Mouse (Mus musculus) left cerebral cortex, adult 2 months (tissue): Measurements from ENCODE around the gene Rfx1. TPM values are rescaled to one million over a fixed set of nuclear protein-coding genes. Genes with fewer than 3 reads are reported as not detected.

ENCODE experiments used
- DNase-seq, 2 experiments: peaks; one replicate each; pipeline ENCODE4 v3.0.0; 2021 to 2022; ENCODE audit warnings: low spot score in 2 of 2, mixed read lengths in 1 of 2; ENCODE audit errors: extremely low spot score in 1 of 2
- H3K27ac ChIP-seq: fragments of 200-600 bp; 2 replicates; pipeline ENCODE4 v1.8.1; 2022
- H3K4me3 ChIP-seq: fragments of 200-600 bp; 2 replicates; pipeline ENCODE4 v1.8.1; 2022
- CTCF ChIP-seq: fragments of 200-600 bp; IDR thresholded peaks from 2 replicates; pipeline ENCODE4 v1.8.1; 2022; ENCODE audit warnings: antibody characterized with exemption, mild to moderate bottlenecking, moderate library complexity
- intact Hi-C: fragments of 180-260 bp; cut with DNase I; formaldehyde crosslinking; loops from one replicate; pipeline ENCODE4 v1.15.1; 2025
- long read RNA-seq, 2 experiments: library from polyadenylated mRNA; stranded (forward); transcript quantifications; one replicate each; pipeline ENCODE4 v2.0.0; 2021; ENCODE audit warnings: borderline mapping rate in 2 of 2
- total RNA-seq, 2 experiments: library from RNA; stranded (reverse); gene quantifications; 2 replicates each; pipeline ENCODE4 v1.2.3; 2021

Gene Rfx1
- total RNA-seq = 10 to 100 TPM; 27.1 to 30.0 TPM
- long read RNA-seq, experiment 1, full-length matches to known transcripts = 9 of 25 reads
- long read RNA-seq, experiment 1, partial matches to known transcripts = 9 of 25 reads
- long read RNA-seq, experiment 1, other reads (novel, unspliced or antisense) = 7 of 25 reads
- long read RNA-seq, experiment 2, full-length matches to known transcripts = 11 of 20 reads
- long read RNA-seq, experiment 2, partial matches to known transcripts = 2 of 20 reads
- long read RNA-seq, experiment 2, other reads (novel, unspliced or antisense) = 7 of 20 reads

DNA sequence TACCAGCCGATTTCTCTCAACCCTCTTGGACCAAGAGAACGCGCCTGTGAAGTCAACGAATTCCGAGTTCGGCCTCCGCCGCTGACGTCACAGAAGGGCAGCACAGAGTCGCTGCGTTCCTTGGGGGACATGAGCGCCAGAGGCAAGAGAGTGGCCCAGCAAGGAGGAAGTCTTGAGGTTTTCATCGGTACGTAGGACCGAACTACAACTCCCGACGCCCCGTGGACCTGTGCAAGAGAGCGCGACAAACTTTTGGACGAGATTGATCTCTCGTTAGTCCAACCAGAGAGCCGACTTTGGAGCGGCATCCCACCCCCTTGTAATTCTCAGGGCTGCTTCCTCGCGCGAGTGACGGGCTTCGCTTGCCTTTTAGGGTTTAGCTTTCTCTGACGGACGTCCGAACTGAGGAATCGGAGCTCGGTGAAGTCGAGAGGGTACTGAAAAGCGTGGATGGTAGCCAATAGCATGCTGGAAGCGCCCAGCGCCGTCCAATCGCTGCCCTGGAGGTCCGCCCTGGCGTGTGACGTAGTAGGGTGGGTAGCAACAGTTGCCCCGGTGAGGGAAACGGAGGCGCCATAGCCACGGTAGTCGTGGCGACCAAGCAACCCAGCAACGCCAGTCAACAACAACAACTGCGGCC lies at the start of gene Rfx1:
Rfx1 (plus strand) TSS at position 544 of the 640 bp plus-strand sequence.
- intact Hi-C loops = no loop called here
- DNase-seq = peak; percentile 97 to 99
- TF ChIP-seq CTCF = no peak
- Histone ChIP-seq H3K4me3 (peak within 1 kb of the TSS; percentile 91), H3K27ac (peak within 1 kb of the TSS; percentile 96)

DNA sequence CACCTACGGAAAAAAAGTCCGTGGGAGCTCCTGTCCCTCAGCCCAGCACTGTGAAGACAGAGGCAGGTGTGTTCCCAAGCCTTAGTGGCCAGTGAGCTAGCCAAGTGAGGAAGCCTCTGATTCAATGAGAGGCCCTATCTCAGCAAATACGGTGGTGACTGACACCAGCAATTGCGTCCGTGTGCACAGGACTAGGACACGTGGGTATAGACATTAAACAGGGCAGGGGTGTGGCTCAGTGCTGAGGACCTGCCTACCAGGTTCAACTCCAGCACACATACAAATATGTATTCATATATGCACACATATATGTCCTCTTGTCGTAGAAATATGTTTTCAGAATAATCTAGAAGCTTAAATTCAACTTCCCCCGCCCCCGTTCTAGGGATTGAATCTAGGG lies 46.9 kb upstream of the Rfx1 start:
- no peak for DNase-seq
- H3K27ac ChIP-seq = no peak overlapping the region
- intact Hi-C loops = no loop called here
- H3K4me3 ChIP-seq = no peak overlapping the region
- no peak for TF ChIP-seq CTCF

DNA sequence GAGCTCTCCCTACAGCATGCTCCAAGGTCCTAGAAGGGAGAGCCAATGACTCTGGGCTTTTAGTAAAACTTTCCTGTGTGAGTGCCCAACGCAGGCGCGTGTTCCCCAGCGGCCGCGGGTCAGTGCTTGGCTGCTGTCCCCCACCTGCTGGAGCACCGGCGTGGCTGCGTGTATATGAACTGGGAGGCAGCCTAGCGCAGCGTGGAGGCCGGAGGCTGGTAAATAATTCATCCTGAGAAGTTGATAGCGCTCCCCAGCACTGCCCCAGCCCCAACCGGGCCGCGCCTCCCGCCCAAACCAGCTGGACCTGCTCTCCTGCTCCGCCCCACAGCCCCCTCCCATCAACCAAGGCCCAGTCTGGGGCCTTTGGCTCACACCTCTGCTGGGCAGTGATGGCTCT lies 45.5 kb upstream of the Rfx1 start, which contains the start of gene Palm3:
Palm3 (plus strand) TSS at position 376 of the 400 bp plus-strand sequence.
- no peak for TF ChIP-seq CTCF
- H3K27ac ChIP-seq = no peak within 1 kb of the TSS
- H3K4me3 ChIP-seq = no peak within 1 kb of the TSS
- intact Hi-C loops = no loop called here
- DNase-seq = no peak

DNA sequence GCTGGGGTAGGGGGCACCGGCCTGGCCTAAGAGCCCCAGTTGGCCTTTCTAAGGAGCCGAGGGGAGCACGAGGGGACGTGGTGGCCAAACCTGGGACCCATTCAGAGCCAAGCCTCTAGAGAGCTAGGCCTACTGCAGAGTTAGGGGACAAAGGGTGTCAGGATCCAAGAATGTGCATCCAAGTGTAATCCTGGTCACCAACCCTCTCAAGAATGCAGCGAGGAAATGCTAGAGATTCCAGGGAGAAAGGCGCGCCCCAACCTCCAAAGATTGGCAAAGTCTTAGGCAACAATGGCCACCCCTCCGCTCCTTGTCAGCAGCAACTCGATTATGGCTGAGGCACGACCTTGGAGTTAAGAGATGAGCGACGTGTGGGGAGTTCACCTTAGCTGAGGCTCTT lies 45.1 kb upstream of the Rfx1 start:
- DNase-seq = no peak
- intact Hi-C loops = no loop called here
- TF ChIP-seq CTCF = no peak
- no peak overlapping the region for H3K27ac ChIP-seq
- no peak overlapping the region for H3K4me3 ChIP-seq

DNA sequence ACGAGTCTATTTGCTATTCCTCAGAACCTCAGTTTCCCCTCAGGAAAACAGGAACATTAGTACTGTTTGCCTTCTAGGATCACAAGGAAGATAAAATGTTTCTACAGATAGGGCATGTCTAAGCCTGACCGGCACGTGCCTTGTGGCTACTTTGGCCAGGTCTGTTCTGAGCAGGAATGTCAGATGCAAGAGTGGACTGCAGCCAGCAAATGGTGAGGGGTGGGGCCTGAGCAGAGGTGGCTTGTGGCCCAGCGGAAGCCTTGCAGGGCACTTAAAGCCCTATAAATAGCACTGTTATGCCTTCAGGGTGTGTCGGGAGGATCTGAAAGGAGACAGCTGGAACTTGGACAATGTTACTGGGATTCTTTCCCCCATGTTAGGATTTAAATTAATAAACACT lies 43.5 kb upstream of the Rfx1 start:
- no peak overlapping the region for H3K27ac ChIP-seq
- no peak for TF ChIP-seq CTCF
- intact Hi-C loops = no loop called here
- no peak for DNase-seq
- H3K4me3 ChIP-seq = no peak overlapping the region

DNA sequence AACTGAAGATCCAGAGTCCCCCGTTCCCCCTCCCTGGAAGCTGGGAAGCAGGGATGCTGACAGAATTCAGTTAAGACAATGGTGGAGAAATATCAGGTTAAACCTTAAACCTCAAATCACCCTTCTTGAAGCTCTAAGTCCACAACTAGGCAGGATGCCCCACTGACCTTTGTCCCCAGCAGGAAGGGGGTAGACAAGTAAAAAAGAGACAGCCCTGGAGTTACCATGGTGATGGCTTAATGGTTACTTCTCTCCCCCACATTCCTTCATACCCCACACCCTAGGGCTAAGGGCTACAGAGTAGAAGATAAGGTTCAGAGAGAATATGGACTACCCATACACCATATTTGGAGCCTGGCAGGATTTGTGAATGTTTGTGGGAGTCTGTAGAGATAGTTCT lies 43.0 kb upstream of the Rfx1 start:
- intact Hi-C loops = no loop called here

DNA sequence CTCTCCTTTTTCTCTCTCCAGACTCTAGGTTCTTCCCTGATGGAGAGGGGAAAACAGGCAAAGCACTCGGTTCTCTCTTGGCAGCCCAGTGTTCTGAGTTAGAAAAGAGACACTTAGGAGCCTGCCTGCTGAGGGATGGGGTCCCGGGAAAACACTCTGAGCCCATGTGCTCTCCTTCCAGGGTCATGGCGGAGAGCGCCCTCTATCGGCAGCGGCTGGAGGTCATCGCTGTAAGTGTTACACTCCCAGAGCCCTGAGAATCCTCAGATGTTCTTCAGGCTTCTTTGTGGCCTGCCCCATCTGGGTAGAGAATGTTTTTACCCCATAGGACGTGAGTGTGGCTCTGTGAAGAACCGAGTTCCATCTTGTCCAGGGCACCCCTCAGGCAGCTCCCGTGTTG lies 42.5 kb upstream of the Rfx1 start:
- Histone ChIP-seq H3K4me3 (no peak overlapping the region), H3K27ac (no peak overlapping the region)
- no peak for DNase-seq
- TF ChIP-seq CTCF = peak; percentile 58
- intact Hi-C loops = no loop called here

More for the DNA sequence above, 43.0 kb upstream of the Rfx1 start:
- Histone ChIP-seq H3K4me3 (no peak overlapping the region), H3K27ac (no peak overlapping the region)
- TF ChIP-seq CTCF = no peak
- DNase-seq = no peak

DNA sequence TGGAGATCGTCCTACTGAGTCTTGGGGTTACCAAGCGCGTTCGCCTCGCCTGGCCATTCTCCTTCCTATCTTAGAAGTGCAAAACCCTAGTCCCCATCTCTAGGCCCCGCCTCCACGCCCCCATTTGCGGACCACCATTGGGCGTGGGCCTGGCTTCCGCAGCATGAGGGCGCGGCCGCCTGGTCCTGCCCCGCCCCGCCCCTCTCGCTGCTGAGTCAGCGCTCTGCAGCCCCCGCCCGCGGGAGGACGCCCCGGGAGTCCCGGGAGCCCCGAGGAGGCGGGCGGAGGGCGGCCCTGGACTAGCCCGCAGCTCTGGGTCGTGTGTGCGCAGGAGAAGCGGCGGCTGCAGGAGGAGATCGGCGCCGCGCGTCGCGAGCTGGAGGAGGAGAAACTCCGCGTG lies 40.8 kb upstream of the Rfx1 start:
- peak overlapping the region; percentile 39 for H3K4me3 ChIP-seq
- H3K27ac ChIP-seq = no peak overlapping the region
- no peak for TF ChIP-seq CTCF
- peak; percentile 31 to 36 for DNase-seq
- intact Hi-C loops = no loop called here

DNA sequence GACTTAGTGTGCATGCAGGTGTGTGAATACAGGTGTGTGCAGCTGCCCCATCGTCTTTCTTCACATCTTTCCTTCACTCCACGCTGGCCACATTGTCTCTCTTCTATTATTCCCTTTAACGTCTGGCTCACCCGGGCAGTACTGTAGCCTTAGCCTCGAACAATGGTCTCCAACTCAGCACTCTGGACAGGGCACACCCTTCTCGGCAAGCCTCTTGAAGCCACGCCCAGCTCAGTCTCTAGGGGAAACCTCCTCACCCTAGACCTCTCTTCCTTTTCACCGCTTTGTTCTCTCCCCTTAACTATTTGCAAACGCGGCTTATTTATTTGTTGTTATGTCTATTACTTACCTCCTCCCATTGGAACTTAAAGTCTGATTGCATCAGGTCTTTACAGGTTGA lies 39.2 kb upstream of the Rfx1 start:
- no peak for TF ChIP-seq CTCF
- Histone ChIP-seq H3K4me3 (no peak overlapping the region), H3K27ac (no peak overlapping the region)
- DNase-seq = no peak
- intact Hi-C loops = no loop called here

DNA sequence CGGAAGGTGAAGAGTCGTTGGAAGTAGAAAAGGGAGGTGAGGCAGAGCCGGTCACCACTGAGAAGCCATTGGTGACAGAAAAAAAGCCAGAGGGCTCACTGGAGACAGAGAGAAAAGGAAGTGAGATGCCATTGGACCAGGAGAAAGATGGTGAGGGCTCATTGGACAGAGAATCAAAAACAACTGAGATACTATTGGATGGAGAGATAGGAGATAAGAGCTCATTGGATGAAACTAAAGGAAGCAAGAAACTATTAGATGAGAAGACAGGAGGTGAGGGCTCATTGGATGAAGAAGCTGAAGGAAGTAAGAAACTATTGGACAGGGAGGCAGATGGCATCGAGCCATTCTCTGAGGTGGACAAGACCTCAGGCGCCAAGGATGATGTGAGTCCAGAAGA lies 37.4 kb upstream of the Rfx1 start:
- no peak for DNase-seq
- no peak overlapping the region for H3K4me3 ChIP-seq
- no peak for TF ChIP-seq CTCF
- no peak overlapping the region for H3K27ac ChIP-seq
- intact Hi-C loops = no loop called here

DNA sequence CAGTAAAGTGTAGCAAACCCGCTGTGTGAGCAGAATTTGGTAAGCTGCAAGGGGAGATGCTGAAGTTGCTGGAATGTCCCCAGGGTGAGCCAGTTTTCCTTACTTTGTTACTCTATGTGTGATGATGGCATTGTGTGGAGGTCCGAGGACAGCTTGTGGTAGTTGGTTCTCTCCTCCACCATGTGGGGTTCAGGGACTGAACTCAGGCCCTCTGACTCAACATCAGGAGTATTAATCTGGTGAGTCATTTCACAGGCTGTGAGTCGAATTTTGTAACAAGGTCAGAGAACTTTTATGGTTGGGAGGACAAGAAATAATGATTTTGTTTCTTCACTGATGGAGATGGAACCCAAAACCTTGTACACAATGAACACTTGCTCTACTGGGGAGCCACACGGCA lies 33.9 kb upstream of the Rfx1 start:
- intact Hi-C loops = no loop called here
- H3K4me3 ChIP-seq = no peak overlapping the region
- no peak overlapping the region for H3K27ac ChIP-seq
- no peak for DNase-seq
- no peak for TF ChIP-seq CTCF

DNA sequence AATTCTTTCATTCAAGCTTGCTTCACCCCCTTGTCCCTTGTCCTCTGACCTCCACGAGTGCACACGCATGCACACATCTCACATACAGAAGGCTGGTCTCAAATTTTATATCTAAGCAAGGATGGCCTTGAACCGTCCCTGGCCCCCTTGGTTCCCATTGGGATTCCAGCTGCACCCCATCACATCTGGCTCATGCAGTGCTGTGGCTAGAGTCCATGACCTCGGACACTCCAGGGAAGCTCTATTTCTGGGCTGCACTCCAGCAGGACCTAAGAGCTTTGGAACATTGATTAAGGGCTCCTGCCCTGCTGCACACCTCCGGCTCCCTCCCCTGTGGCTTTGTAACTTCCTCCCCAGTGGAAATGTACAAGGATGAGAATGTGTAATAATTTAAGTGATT lies 28.6 kb upstream of the Rfx1 start:
- intact Hi-C loops = loop anchor here (5.0 kb wide), 2 partner anchors 174 to 319 kb away; no protein-coding TSS in a partner anchor
- Histone ChIP-seq H3K4me3 (no peak overlapping the region), H3K27ac (no peak overlapping the region)
- no peak for DNase-seq
- TF ChIP-seq CTCF = no peak

DNA sequence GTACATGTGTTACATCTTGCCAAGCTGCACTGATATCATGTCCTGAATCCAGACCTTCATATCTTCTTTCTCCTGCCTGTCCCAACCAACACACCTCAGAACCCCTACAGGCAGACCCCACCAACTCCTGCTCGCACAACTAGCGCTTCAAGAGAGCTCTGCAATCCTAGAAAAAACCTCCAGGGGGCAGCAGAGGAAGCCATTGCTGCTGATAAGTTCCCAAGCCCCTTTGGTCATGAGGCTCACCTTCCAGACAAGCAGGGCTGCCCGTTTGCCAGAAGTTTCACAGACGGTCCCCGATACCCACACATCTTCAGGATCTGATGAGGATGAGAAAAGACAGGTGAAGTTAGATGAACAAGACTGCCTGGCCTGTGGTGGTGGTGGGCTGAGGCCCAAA lies 27.6 kb upstream of the Rfx1 start:
- H3K27ac ChIP-seq = no peak overlapping the region
- DNase-seq = peak; percentile 66 to 72
- intact Hi-C loops = loop anchor here (5.0 kb wide), 2 partner anchors 173 to 318 kb away; no protein-coding TSS in a partner anchor
- no peak overlapping the region for H3K4me3 ChIP-seq
- peak; percentile 86 for TF ChIP-seq CTCF
